Mouse (Mus musculus): ENCODE measurements around the gene Enpp6. TPM values are rescaled to one million over a fixed set of nuclear protein-coding genes. Genes with fewer than 3 reads are reported as not detected.

Enpp6 gene
- total and polyA plus RNA-seq, 2 experiments = 1.0 to 1.7 TPM

- H3K4me1 ChIP-seq (ENCODE audit: control insufficient read depth, insufficient read depth, low read length) = no peaks in the 10 kb centered on the region
- no peak overlapping the region for H3K27ac ChIP-seq (replicated peaks; ENCODE audit: insufficient read depth, low read depth, low read length)
- no peaks in the 10 kb centered on the region for H3K27me3 ChIP-seq (ENCODE audit: control insufficient read depth, insufficient read depth, low read length)
- no peak overlapping the region for H3K4me3 ChIP-seq (ENCODE audit: insufficient read depth, low read depth, low read length)
- no peaks in the 10 kb centered on the region for H3K79me2 ChIP-seq (ENCODE audit: control insufficient read depth, insufficient read depth, low read length)
- no peaks in the 10 kb centered on the region for H3K36me3 ChIP-seq (ENCODE audit: control insufficient read depth, insufficient read depth, low read length)
- no peak for DNase-seq (ENCODE audit: extremely low read depth, low read depth, low spot score)
- TF ChIP-seq POLR2A (IDR thresholded peaks at IDR 0.05; ENCODE audit: extremely low read depth, insufficient read depth, low read length) = no peak
- TF ChIP-seq CTCF (IDR thresholded peaks at IDR 0.05; ENCODE audit: low read depth, low read length) = no peak
- H3K9ac ChIP-seq (ENCODE audit: low read depth, low read length) = no peak overlapping the region
- WGBS = 84% methylated on average over 1 of the region's 1 CpGs
These were observed 69.4 kb downstream of the Enpp6 start for GRCm38 (mm10) chr8:47056086-47056485.

- 91% methylated on average over 4 of the region's 4 CpGs for WGBS
- no peak overlapping the region for H3K9ac ChIP-seq (ENCODE audit: low read depth, low read length)
These were observed 71.8 kb downstream of the Enpp6 start for GRCm38 (mm10) chr8:47058526-47058925.

GRCm38 (mm10) chr8:47058971-47059370 is 72.3 kb downstream of the Enpp6 start:
- Histone ChIP-seq H3K4me3 (ENCODE audit: insufficient read depth, low read depth, low read length) (no peak overlapping the region), H3K79me2 (ENCODE audit: control insufficient read depth, insufficient read depth, low read length) (no peaks in the 10 kb centered on the region), H3K9ac (ENCODE audit: low read depth, low read length) (no peak overlapping the region), H3K27ac (replicated peaks; ENCODE audit: insufficient read depth, low read depth, low read length) (no peak overlapping the region), H3K27me3 (ENCODE audit: control insufficient read depth, insufficient read depth, low read length) (no peaks in the 10 kb centered on the region), H3K36me3 (ENCODE audit: control insufficient read depth, insufficient read depth, low read length) (no peaks in the 10 kb centered on the region), H3K4me1 (ENCODE audit: control insufficient read depth, insufficient read depth, low read length) (no peaks in the 10 kb centered on the region)
- TF ChIP-seq POLR2A (IDR thresholded peaks at IDR 0.05; ENCODE audit: extremely low read depth, insufficient read depth, low read length) = no peak
- TF ChIP-seq CTCF (IDR thresholded peaks at IDR 0.05; ENCODE audit: low read depth, low read length) = no peak
- 96% methylated on average over 2 of the region's 2 CpGs for WGBS
- DNase-seq (ENCODE audit: extremely low read depth, low read depth, low spot score) = no peak

More at GRCm38 (mm10) chr8:47058526-47058925, 71.8 kb downstream of the Enpp6 start:
- no peaks in the 10 kb centered on the region for H3K4me1 ChIP-seq (ENCODE audit: control insufficient read depth, insufficient read depth, low read length)
- DNase-seq (ENCODE audit: extremely low read depth, low read depth, low spot score) = no peak
- H3K4me3 ChIP-seq (ENCODE audit: insufficient read depth, low read depth, low read length) = no peak overlapping the region
- no peak for TF ChIP-seq POLR2A (IDR thresholded peaks at IDR 0.05; ENCODE audit: extremely low read depth, insufficient read depth, low read length)
- no peak for TF ChIP-seq CTCF (IDR thresholded peaks at IDR 0.05; ENCODE audit: low read depth, low read length)
- no peaks in the 10 kb centered on the region for H3K27me3 ChIP-seq (ENCODE audit: control insufficient read depth, insufficient read depth, low read length)
- no peak overlapping the region for H3K27ac ChIP-seq (replicated peaks; ENCODE audit: insufficient read depth, low read depth, low read length)
- H3K36me3 ChIP-seq (ENCODE audit: control insufficient read depth, insufficient read depth, low read length) = no peaks in the 10 kb centered on the region
- no peaks in the 10 kb centered on the region for H3K79me2 ChIP-seq (ENCODE audit: control insufficient read depth, insufficient read depth, low read length)

- 77% methylated on average over 7 of the region's 7 CpGs for WGBS
- H3K27ac ChIP-seq (replicated peaks; ENCODE audit: insufficient read depth, low read depth, low read length) = no peak overlapping the region
- no peaks in the 10 kb centered on the region for H3K4me1 ChIP-seq (ENCODE audit: control insufficient read depth, insufficient read depth, low read length)
- no peak for TF ChIP-seq CTCF (IDR thresholded peaks at IDR 0.05; ENCODE audit: low read depth, low read length)
- no peak for TF ChIP-seq POLR2A (IDR thresholded peaks at IDR 0.05; ENCODE audit: extremely low read depth, insufficient read depth, low read length)
- H3K79me2 ChIP-seq (ENCODE audit: control insufficient read depth, insufficient read depth, low read length) = no peaks in the 10 kb centered on the region
- no peak overlapping the region for H3K4me3 ChIP-seq (ENCODE audit: insufficient read depth, low read depth, low read length)
- H3K9ac ChIP-seq (ENCODE audit: low read depth, low read length) = no peak overlapping the region
- H3K36me3 ChIP-seq (ENCODE audit: control insufficient read depth, insufficient read depth, low read length) = no peaks in the 10 kb centered on the region
- DNase-seq (ENCODE audit: extremely low read depth, low read depth, low spot score) = no peak
- H3K27me3 ChIP-seq (ENCODE audit: control insufficient read depth, insufficient read depth, low read length) = no peaks in the 10 kb centered on the region
These were observed 74.5 kb downstream of the Enpp6 start for GRCm38 (mm10) chr8:47061105-47061720.

GRCm38 (mm10) chr8:47067121-47067520 is 80.4 kb downstream of the Enpp6 start:
- DNase-seq (ENCODE audit: extremely low read depth, low read depth, low spot score) = no peak
- TF ChIP-seq CTCF (IDR thresholded peaks at IDR 0.05; ENCODE audit: low read depth, low read length) (no peak), POLR2A (IDR thresholded peaks at IDR 0.05; ENCODE audit: extremely low read depth, insufficient read depth, low read length) (no peak)
- no peaks in the 10 kb centered on the region for H3K27me3 ChIP-seq (ENCODE audit: control insufficient read depth, insufficient read depth, low read length)
- no peaks in the 10 kb centered on the region for H3K4me1 ChIP-seq (ENCODE audit: control insufficient read depth, insufficient read depth, low read length)
- H3K36me3 ChIP-seq (ENCODE audit: control insufficient read depth, insufficient read depth, low read length) = no peaks in the 10 kb centered on the region
- H3K79me2 ChIP-seq (ENCODE audit: control insufficient read depth, insufficient read depth, low read length) = no peaks in the 10 kb centered on the region
- no peak overlapping the region for H3K27ac ChIP-seq (replicated peaks; ENCODE audit: insufficient read depth, low read depth, low read length)
- 89% methylated on average over 9 of the region's 9 CpGs for WGBS
- H3K9ac ChIP-seq (ENCODE audit: low read depth, low read length) = no peak overlapping the region
- H3K4me3 ChIP-seq (ENCODE audit: insufficient read depth, low read depth, low read length) = no peak overlapping the region

GRCm38 (mm10) chr8:47069634-47070033 is 82.9 kb downstream of the Enpp6 start:
- TF ChIP-seq POLR2A (IDR thresholded peaks at IDR 0.05; ENCODE audit: extremely low read depth, insufficient read depth, low read length) = no peak
- no peak for TF ChIP-seq CTCF (IDR thresholded peaks at IDR 0.05; ENCODE audit: low read depth, low read length)
- H3K4me1 ChIP-seq (ENCODE audit: control insufficient read depth, insufficient read depth, low read length) = no peaks in the 10 kb centered on the region
- no peak overlapping the region for H3K4me3 ChIP-seq (ENCODE audit: insufficient read depth, low read depth, low read length)
- H3K9ac ChIP-seq (ENCODE audit: low read depth, low read length) = no peak overlapping the region
- H3K36me3 ChIP-seq (ENCODE audit: control insufficient read depth, insufficient read depth, low read length) = no peaks in the 10 kb centered on the region
- H3K79me2 ChIP-seq (ENCODE audit: control insufficient read depth, insufficient read depth, low read length) = no peaks in the 10 kb centered on the region
- DNase-seq (ENCODE audit: extremely low read depth, low read depth, low spot score) = no peak
- no peaks in the 10 kb centered on the region for H3K27me3 ChIP-seq (ENCODE audit: control insufficient read depth, insufficient read depth, low read length)
- WGBS = 72% methylated on average over 3 of the region's 3 CpGs
- no peak overlapping the region for H3K27ac ChIP-seq (replicated peaks; ENCODE audit: insufficient read depth, low read depth, low read length)

Data from liver, adult 2 months (tissue).